Mouse (Mus musculus) liver, adult 2 months (tissue): Measurements from ENCODE around the gene Ttc32.

Experiments used
- CTCF ChIP-seq: fragments of 200-500 bp; IDR thresholded peaks from 2 replicates; pipeline ENCODE4 v1.5.1; 2011; ENCODE audit warnings: low read depth, low read length, control low read depth
- POLR2A ChIP-seq: fragments of 200-500 bp; IDR thresholded peaks from 2 replicates; pipeline ENCODE4 v1.6.1; 2011; ENCODE audit warnings: low read length, control low read depth; ENCODE audit not compliant: insufficient read depth; ENCODE audit errors: extremely low read depth

DNA sequence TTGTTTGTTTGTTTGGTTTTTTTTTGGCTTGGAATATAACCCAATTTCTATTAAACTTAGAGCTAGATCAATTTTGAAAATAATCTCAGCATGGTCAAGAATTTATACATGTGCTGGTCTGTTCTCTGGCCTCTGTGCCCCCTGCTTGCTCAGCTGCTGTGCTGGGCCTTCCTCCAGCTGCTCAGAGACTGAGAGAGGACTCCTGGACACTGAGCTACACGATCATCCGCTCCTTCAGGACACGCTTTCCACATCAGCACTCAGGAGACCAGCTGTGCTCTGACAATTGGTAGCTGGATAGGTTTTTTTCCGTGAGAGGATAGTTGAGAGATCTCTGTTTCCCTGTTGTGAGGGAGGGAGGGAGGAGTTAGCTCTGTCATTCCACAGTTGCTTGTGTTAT, 19.5 kb upstream of the Ttc32 start:
- TF ChIP-seq CTCF (no peak), POLR2A (no peak)
